Mouse (Mus musculus): Measurements from ENCODE around the gene Ngb. TPM values are rescaled to one million over a fixed set of nuclear protein-coding genes. Genes with fewer than 3 reads are reported as not detected.

The Ngb gene
- polyA plus RNA-seq, 1 experiment from 2014 or later, result 0.14 TPM

GRCm38 (mm10) chr12:87107357-87107977 is 5.1 kb upstream of the Ngb start:
- Histone ChIP-seq H3K4me2 (replicated peaks; ENCODE audit: low read depth, low read length) (no peak overlapping the region), H3K27ac (ENCODE audit: low read depth, low read length) (no peak overlapping the region), H3K4me1 (ENCODE audit: control insufficient read depth, insufficient read depth, low read length) (peaks cover 1% of the 10 kb centered on the region; the same call in 1 of the 2 replicates), H3K36me3 (ENCODE audit: control insufficient read depth, insufficient read depth, low read length) (peaks cover 17% of the 10 kb centered on the region; the same call in 1 of the 2 replicates), H3K27me3 (ENCODE audit: control insufficient read depth, insufficient read depth, low read length) (peaks cover 6% of the 10 kb centered on the region), H3K4me3 (ENCODE audit: low read length) (no peak overlapping the region), H3K9ac (ENCODE audit: low read depth, low read length) (no peak overlapping the region), H3K9me3 (ENCODE audit: control insufficient read depth, low read length) (no peaks in the 10 kb centered on the region)
- WGBS, result 41% methylated on average over 3 of the region's 3 CpGs
- no peak for ATAC-seq (ENCODE audit: low FRiP score, low TSS enrichment)

GRCm38 (mm10) chr12:87104796-87105195 is 2.5 kb upstream of the Ngb start:
- Histone ChIP-seq H3K27ac (ENCODE audit: low read depth, low read length) (no peak overlapping the region), H3K4me3 (ENCODE audit: low read length) (no peak overlapping the region), H3K4me1 (ENCODE audit: control insufficient read depth, insufficient read depth, low read length) (peaks cover 10% of the 10 kb centered on the region; the same call in 1 of the 2 replicates), H3K9me3 (ENCODE audit: control insufficient read depth, low read length) (no peaks in the 10 kb centered on the region), H3K36me3 (ENCODE audit: control insufficient read depth, insufficient read depth, low read length) (peaks cover 5% of the 10 kb centered on the region; the same call in 1 of the 2 replicates), H3K27me3 (ENCODE audit: control insufficient read depth, insufficient read depth, low read length) (peaks cover 23% of the 10 kb centered on the region), H3K4me2 (replicated peaks; ENCODE audit: low read depth, low read length) (no peak overlapping the region), H3K9ac (ENCODE audit: low read depth, low read length) (no peak overlapping the region)
- no peak for ATAC-seq (ENCODE audit: low FRiP score, low TSS enrichment)
- 78% methylated on average over 4 of the region's 4 CpGs for WGBS

- Histone ChIP-seq H3K27me3 (ENCODE audit: control insufficient read depth, insufficient read depth, low read length) (peaks cover 23% of the 10 kb centered on the region), H3K27ac (ENCODE audit: low read depth, low read length) (no peak overlapping the region), H3K36me3 (ENCODE audit: control insufficient read depth, insufficient read depth, low read length) (peaks cover 2% of the 10 kb centered on the region; the same call in 1 of the 2 replicates), H3K4me3 (ENCODE audit: low read length) (no peak overlapping the region), H3K4me1 (ENCODE audit: control insufficient read depth, insufficient read depth, low read length) (peaks cover 10% of the 10 kb centered on the region; the same call in 1 of the 2 replicates), H3K9me3 (ENCODE audit: control insufficient read depth, low read length) (no peaks in the 10 kb centered on the region), H3K4me2 (replicated peaks; ENCODE audit: low read depth, low read length) (no peak overlapping the region), H3K9ac (ENCODE audit: low read depth, low read length) (no peak overlapping the region)
- WGBS, result 90% methylated on average over 4 of the region's 4 CpGs
- no peak for ATAC-seq (ENCODE audit: low FRiP score, low TSS enrichment)
Observed at GRCm38 (mm10) chr12:87103471-87103870, 1.1 kb upstream of the Ngb start.

GRCm38 (mm10) chr12:87100331-87100730 is 2.0 kb downstream of the Ngb start:
- no peak for ATAC-seq (ENCODE audit: low FRiP score, low TSS enrichment)

GRCm38 (mm10) chr12:87093671-87094070 is 8.7 kb downstream of the Ngb start:
- H3K4me3 ChIP-seq (ENCODE audit: low read length), result no peak overlapping the region
- H3K4me1 ChIP-seq (ENCODE audit: control insufficient read depth, insufficient read depth, low read length), result no peaks in the 10 kb centered on the region
- H3K27ac ChIP-seq (ENCODE audit: low read depth, low read length), result no peak overlapping the region
- no peak overlapping the region for H3K4me2 ChIP-seq (replicated peaks; ENCODE audit: low read depth, low read length)
- no peak for ATAC-seq (ENCODE audit: low FRiP score, low TSS enrichment)
- WGBS, result 63% methylated on average over 6 of the region's 6 CpGs
- H3K9me3 ChIP-seq (ENCODE audit: control insufficient read depth, low read length), result no peaks in the 10 kb centered on the region
- no peaks in the 10 kb centered on the region for H3K27me3 ChIP-seq (ENCODE audit: control insufficient read depth, insufficient read depth, low read length)
- no peaks in the 10 kb centered on the region for H3K36me3 ChIP-seq (ENCODE audit: control insufficient read depth, insufficient read depth, low read length)
- H3K9ac ChIP-seq (ENCODE audit: low read depth, low read length), result no peak overlapping the region

More at GRCm38 (mm10) chr12:87100331-87100730, 2.0 kb downstream of the Ngb start:
- no peak overlapping the region for H3K4me3 ChIP-seq (ENCODE audit: low read length)
- H3K27me3 ChIP-seq (ENCODE audit: control insufficient read depth, insufficient read depth, low read length), result peaks cover 23% of the 10 kb centered on the region
- 84% methylated on average over 4 of the region's 4 CpGs for WGBS
- H3K9ac ChIP-seq (ENCODE audit: low read depth, low read length), result no peak overlapping the region
- peaks cover 10% of the 10 kb centered on the region; the same call in 1 of the 2 replicates for H3K4me1 ChIP-seq (ENCODE audit: control insufficient read depth, insufficient read depth, low read length)
- H3K36me3 ChIP-seq (ENCODE audit: control insufficient read depth, insufficient read depth, low read length), result no peaks in the 10 kb centered on the region
- H3K9me3 ChIP-seq (ENCODE audit: control insufficient read depth, low read length), result no peaks in the 10 kb centered on the region
- H3K27ac ChIP-seq (ENCODE audit: low read depth, low read length), result no peak overlapping the region
- no peak overlapping the region for H3K4me2 ChIP-seq (replicated peaks; ENCODE audit: low read depth, low read length)

GRCm38 (mm10) chr12:87093249-87093648 is 9.1 kb downstream of the Ngb start:
- no peaks in the 10 kb centered on the region for H3K27me3 ChIP-seq (ENCODE audit: control insufficient read depth, insufficient read depth, low read length)
- no peak for ATAC-seq (ENCODE audit: low FRiP score, low TSS enrichment)
- no peak overlapping the region for H3K27ac ChIP-seq (ENCODE audit: low read depth, low read length)
- WGBS, result 67% methylated on average over 4 of the region's 4 CpGs
- H3K4me2 ChIP-seq (replicated peaks; ENCODE audit: low read depth, low read length), result no peak overlapping the region
- no peak overlapping the region for H3K9ac ChIP-seq (ENCODE audit: low read depth, low read length)
- no peaks in the 10 kb centered on the region for H3K36me3 ChIP-seq (ENCODE audit: control insufficient read depth, insufficient read depth, low read length)
- H3K4me3 ChIP-seq (ENCODE audit: low read length), result no peak overlapping the region
- H3K4me1 ChIP-seq (ENCODE audit: control insufficient read depth, insufficient read depth, low read length), result no peaks in the 10 kb centered on the region
- no peaks in the 10 kb centered on the region for H3K9me3 ChIP-seq (ENCODE audit: control insufficient read depth, low read length)

- 78% methylated on average over 2 of the region's 2 CpGs for WGBS
- no peaks in the 10 kb centered on the region for H3K4me1 ChIP-seq (ENCODE audit: control insufficient read depth, insufficient read depth, low read length)
- no peaks in the 10 kb centered on the region for H3K27me3 ChIP-seq (ENCODE audit: control insufficient read depth, insufficient read depth, low read length)
- no peak for ATAC-seq (ENCODE audit: low FRiP score, low TSS enrichment)
- H3K9me3 ChIP-seq (ENCODE audit: control insufficient read depth, low read length), result no peaks in the 10 kb centered on the region
- no peak overlapping the region for H3K4me3 ChIP-seq (ENCODE audit: low read length)
- H3K36me3 ChIP-seq (ENCODE audit: control insufficient read depth, insufficient read depth, low read length), result no peaks in the 10 kb centered on the region
- H3K27ac ChIP-seq (ENCODE audit: low read depth, low read length), result no peak overlapping the region
- no peak overlapping the region for H3K4me2 ChIP-seq (replicated peaks; ENCODE audit: low read depth, low read length)
- no peak overlapping the region for H3K9ac ChIP-seq (ENCODE audit: low read depth, low read length)
Observed at GRCm38 (mm10) chr12:87091916-87092315, 10.4 kb downstream of the Ngb start.

GRCm38 (mm10) chr12:87089701-87090100 is 12.6 kb downstream of the Ngb start:
- Histone ChIP-seq H3K27me3 (ENCODE audit: control insufficient read depth, insufficient read depth, low read length) (no peaks in the 10 kb centered on the region), H3K36me3 (ENCODE audit: control insufficient read depth, insufficient read depth, low read length) (no peaks in the 10 kb centered on the region), H3K9ac (ENCODE audit: low read depth, low read length) (no peak overlapping the region), H3K27ac (ENCODE audit: low read depth, low read length) (no peak overlapping the region), H3K4me2 (replicated peaks; ENCODE audit: low read depth, low read length) (no peak overlapping the region), H3K9me3 (ENCODE audit: control insufficient read depth, low read length) (no peaks in the 10 kb centered on the region), H3K4me3 (ENCODE audit: low read length) (no peak overlapping the region), H3K4me1 (ENCODE audit: control insufficient read depth, insufficient read depth, low read length) (no peaks in the 10 kb centered on the region)
- 72% methylated on average over 2 of the region's 2 CpGs for WGBS
- no peak for ATAC-seq (ENCODE audit: low FRiP score, low TSS enrichment)

GRCm38 (mm10) chr12:87089255-87089654 is 13.1 kb downstream of the Ngb start:
- no peak; the same call in 1 of the 2 replicates for ATAC-seq (ENCODE audit: low FRiP score, low TSS enrichment)
- Histone ChIP-seq H3K27me3 (ENCODE audit: control insufficient read depth, insufficient read depth, low read length) (no peaks in the 10 kb centered on the region), H3K9ac (ENCODE audit: low read depth, low read length) (no peak overlapping the region), H3K27ac (ENCODE audit: low read depth, low read length) (no peak overlapping the region), H3K4me2 (replicated peaks; ENCODE audit: low read depth, low read length) (no peak overlapping the region), H3K4me3 (ENCODE audit: low read length) (no peak overlapping the region), H3K36me3 (ENCODE audit: control insufficient read depth, insufficient read depth, low read length) (no peaks in the 10 kb centered on the region), H3K9me3 (ENCODE audit: control insufficient read depth, low read length) (no peaks in the 10 kb centered on the region), H3K4me1 (ENCODE audit: control insufficient read depth, insufficient read depth, low read length) (no peaks in the 10 kb centered on the region)
- WGBS, result 75% methylated on average over 4 of the region's 4 CpGs
